Mouse (Mus musculus) embryonic fibroblast, embryonic 13.5 days (primary cell): ENCODE measurements around the gene Fars2.

Experiments used
- CTCF ChIP-seq: IDR thresholded peaks from 2 replicates; pipeline ENCODE4 v1.5.1; 2011; ENCODE audit warnings: mild to moderate bottlenecking, control low read depth, low read length, moderate library complexity, borderline replicate concordance; ENCODE audit not compliant: insufficient read depth
- POLR2A ChIP-seq: IDR thresholded peaks from 2 replicates; pipeline ENCODE4 v1.6.1; 2011; ENCODE audit warnings: low read depth, mild to moderate bottlenecking, control low read depth, low read length, moderate library complexity

- no peak for TF ChIP-seq POLR2A
- no peak for TF ChIP-seq CTCF
Measured at GRCm38 (mm10) chr13:36679345-36679744, 562.1 kb downstream of the Fars2 start.
